Comparison of ENCODE assay signal across 15 mouse cellular contexts in genomic region chr14:23465135-23465534, GRCm38 (mm10).
DNase-seq lines count a peak whose midpoint lies in the region; ATAC-seq and TF ChIP-seq lines count a peak whose summit lies in the region.
"Had no signal": no experiment of that assay in that cellular context is flagged by ENCODE, and none has a peak within 500 bp of the region (broad histone marks: within the 10 kb centered on the region; RNA-seq: fewer than 3 reads in every experiment).

No protein-coding gene starts in this region.

- H3K9me3 ChIP-seq in lung, embryonic 15.5 days = no peaks in the 10 kb centered on the region
- no peaks in the 10 kb centered on the region for H3K9me3 ChIP-seq in forebrain, embryonic 14.5 days (replicated peaks; ENCODE audit: control insufficient read depth, low read length)
- H3K9me3 ChIP-seq in neural tube, embryonic 15.5 days (replicated peaks) = no peaks in the 10 kb centered on the region
- H3K9me3 ChIP-seq: heart, embryonic 13.5 days; hindbrain, embryonic 13.5 days had no signal

- WGBS in lung, embryonic 15.5 days = 55% methylated on average over 2 of the region's 2 CpGs
- WGBS in lung, adult 2 months = 31% methylated on average over 2 of the region's 2 CpGs
- 83% methylated on average over 2 of the region's 2 CpGs for WGBS in forebrain, embryonic 14.5 days
- 77% methylated on average over 2 of the region's 2 CpGs for WGBS in neural tube, embryonic 15.5 days

- no peak for TF ChIP-seq CTCF in lung, adult 2 months (IDR thresholded peaks at IDR 0.05; ENCODE audit: insufficient read depth, low read length)

- H3K27ac ChIP-seq in lung, embryonic 15.5 days = 0 out of 2 replicates have a peak overlapping the region, but pooled peaks have one; percentile 1
- H3K27ac ChIP-seq in forebrain, embryonic 14.5 days (ENCODE audit: low read depth, low read length) = no peak overlapping the region
- H3K27ac ChIP-seq in neural tube, embryonic 15.5 days (replicated peaks) = no peak overlapping the region
- H3K27ac ChIP-seq: heart, embryonic 13.5 days; hindbrain, embryonic 13.5 days had no signal

- no peaks in the 10 kb centered on the region for H3K36me3 ChIP-seq in lung, embryonic 15.5 days
- no peaks in the 10 kb centered on the region for H3K36me3 ChIP-seq in forebrain, embryonic 14.5 days (ENCODE audit: control insufficient read depth, insufficient read depth, low read length)
- no peaks in the 10 kb centered on the region for H3K36me3 ChIP-seq in neural tube, embryonic 15.5 days
- H3K36me3 ChIP-seq: heart, embryonic 13.5 days; hindbrain, embryonic 13.5 days had no signal

- no peak overlapping the region for H3K4me3 ChIP-seq in lung, embryonic 15.5 days
- H3K4me3 ChIP-seq in lung, adult 2 months (replicated peaks; ENCODE audit: extremely low read depth, low read depth, low read length) = no peak overlapping the region
- no peak overlapping the region for H3K4me3 ChIP-seq in forebrain, embryonic 14.5 days (ENCODE audit: low read depth, low read length)
- H3K4me3 ChIP-seq in neural tube, embryonic 15.5 days (replicated peaks) = no peak overlapping the region
- H3K4me3 ChIP-seq: heart, embryonic 13.5 days; hindbrain, embryonic 13.5 days had no signal

- no peaks in the 10 kb centered on the region for H3K27me3 ChIP-seq in lung, embryonic 15.5 days
- 0 out of 2 replicates have a peak, but pooled peaks cover 4% of the 10 kb centered on the region for H3K27me3 ChIP-seq in forebrain, embryonic 14.5 days (replicated peaks; ENCODE audit: control insufficient read depth, insufficient read depth, low read length)
- H3K27me3 ChIP-seq in neural tube, embryonic 15.5 days (replicated peaks) = no peaks in the 10 kb centered on the region
- H3K27me3 ChIP-seq: heart, embryonic 13.5 days; hindbrain, embryonic 13.5 days had no signal

- TF ChIP-seq POLR2A in lung, adult 2 months (IDR thresholded peaks at IDR 0.05; ENCODE audit: borderline replicate concordance, extremely low read depth, low read depth, low read length) = no peak

- DNase-seq in lung, adult 2 months = no peak
- DNase-seq in CD8-positive naive resting alpha-beta T cell, adult 2 months (ENCODE audit: low read depth in 2 of 2, low spot score in 2 of 2) = peak; percentile 27 to 28
- DNase-seq in induced T-regulatory cell, adult 2 months (ENCODE audit: low read depth) = peak; percentile 33
- no peak for DNase-seq in forebrain, embryonic 14.5 days (ENCODE audit: low spot score)
- DNase-seq in cerebellum, postnatal 25 days = no peak
- DNase-seq: cerebellum, adult 8-10 months; forebrain, postnatal 0 days; gastrocnemius, postnatal 10 days; kidney, adult 8-10 months had no signal

- H3K4me2 ChIP-seq in lung, embryonic 15.5 days = no peak overlapping the region
- no peak overlapping the region for H3K4me2 ChIP-seq in forebrain, embryonic 14.5 days (ENCODE audit: low read length)
- H3K4me2 ChIP-seq in neural tube, embryonic 15.5 days = no peak overlapping the region
- H3K4me2 ChIP-seq: heart, embryonic 13.5 days; hindbrain, embryonic 13.5 days had no signal

- ATAC-seq in lung, embryonic 15.5 days (ENCODE audit: borderline replicate concordance, extremely low read depth, low FRiP score, low TSS enrichment) = no peak
- peak; percentile 53; the same call in 1 of the 2 replicates for ATAC-seq in neutrophil, adult 5-6 weeks (ENCODE audit: extremely low read depth, insufficient number of reproducible peaks, low FRiP score, poor library complexity, severe bottlenecking)
- no peak for ATAC-seq in forebrain, embryonic 14.5 days
- ATAC-seq in neural tube, embryonic 15.5 days (ENCODE audit: low FRiP score) = no peak
- ATAC-seq: forebrain, postnatal 0 days; midbrain, embryonic 16.5 days had no signal

- H3K4me1 ChIP-seq in lung, embryonic 15.5 days = no peaks in the 10 kb centered on the region
- H3K4me1 ChIP-seq in lung, adult 2 months (ENCODE audit: control insufficient read depth, insufficient read depth, low read length) = no peaks in the 10 kb centered on the region
- no peaks in the 10 kb centered on the region for H3K4me1 ChIP-seq in forebrain, embryonic 14.5 days (ENCODE audit: control insufficient read depth, insufficient read depth, low read length)
- H3K4me1 ChIP-seq in neural tube, embryonic 15.5 days = peaks cover 14% of the 10 kb centered on the region
- H3K4me1 ChIP-seq: heart, embryonic 13.5 days had no signal

- H3K9ac ChIP-seq in lung, embryonic 15.5 days = no peak overlapping the region
- no peak overlapping the region for H3K9ac ChIP-seq in forebrain, embryonic 14.5 days (ENCODE audit: low read length)
- no peak overlapping the region for H3K9ac ChIP-seq in neural tube, embryonic 15.5 days (replicated peaks)
- H3K9ac ChIP-seq: forebrain, postnatal 0 days; heart, embryonic 13.5 days; hindbrain, embryonic 13.5 days had no signal

Comparison
In these comparisons a context has a peak if more than half of its experiments do, and no peak if none do; other contexts are left out.
1. DNase-seq: peak in CD8-positive naive resting alpha-beta T cell, adult 2 months (2 of 2) and induced T-regulatory cell, adult 2 months (single experiment); none in lung, adult 2 months (single experiment), forebrain, embryonic 14.5 days (single experiment) and cerebellum, postnatal 25 days (0 of 2).